Mouse (Mus musculus) C2C12 (cell line): ENCODE data around the gene Mansc1. TPM values are rescaled to one million over a fixed set of nuclear protein-coding genes. Genes with fewer than 3 reads are reported as not detected.

Experiments
- H3K27me3 ChIP-seq: one replicate; pipeline ENCODE4 v1.6.1; 2011; ENCODE audit not compliant: control insufficient read depth, insufficient read depth, insufficient read length
- H3K36me3 ChIP-seq: one replicate; pipeline ENCODE4 v1.6.1; 2011; ENCODE audit not compliant: control insufficient read depth, insufficient read depth
- H3K4me3 ChIP-seq: one replicate; pipeline ENCODE4 v1.5.1; 2011; ENCODE audit warnings: mild to moderate bottlenecking, control low read depth; ENCODE audit not compliant: poor library complexity, insufficient read depth, severe bottlenecking
- H3K79me2 ChIP-seq: one replicate; pipeline ENCODE4 v1.6.1; 2011; ENCODE audit not compliant: control insufficient read depth, insufficient read depth
- H3K79me3 ChIP-seq: one replicate; pipeline ENCODE4 v1.6.1; 2011; ENCODE audit warnings: low read depth, control low read depth
- H3ac ChIP-seq: one replicate; pipeline ENCODE3; 2011; ENCODE audit warnings: low read depth; ENCODE audit not compliant: control insufficient read depth, insufficient read length
- CEBPB ChIP-seq: IDR thresholded peaks from one replicate; pipeline ENCODE4 v1.6.1; 2011; ENCODE audit warnings: low read depth, mild to moderate bottlenecking, control low read depth, moderate library complexity
- CTCF ChIP-seq: IDR thresholded peaks from one replicate; pipeline ENCODE4 v1.5.1; 2011; ENCODE audit not compliant: control insufficient read depth, insufficient read depth, insufficient read length
- FOSL1 ChIP-seq: IDR thresholded peaks from one replicate; pipeline ENCODE4 v1.8.0; 2011; ENCODE audit warnings: mild to moderate bottlenecking, low read length; ENCODE audit not compliant: poor library complexity, insufficient read depth, severe bottlenecking
- MAX ChIP-seq: IDR thresholded peaks from one replicate; pipeline ENCODE4 v1.6.1; 2011; ENCODE audit warnings: mild to moderate bottlenecking, control low read depth
- MYOD1 ChIP-seq: IDR thresholded peaks from one replicate; pipeline ENCODE4 v1.6.1; 2011; ENCODE audit warnings: low read depth; ENCODE audit not compliant: control insufficient read depth, insufficient read length
- MYOG ChIP-seq: IDR thresholded peaks from one replicate; pipeline ENCODE4 v1.6.1; 2011; ENCODE audit not compliant: control insufficient read depth, insufficient read length; ENCODE audit errors: extremely low read depth
- USF1 ChIP-seq: IDR thresholded peaks from one replicate; pipeline ENCODE4 v1.6.1; 2011; ENCODE audit warnings: low read depth, mild to moderate bottlenecking, control low read depth, moderate library complexity
- polyA plus RNA-seq: library from polyadenylated mRNA; unstranded; fragments of >200 nt; fragmentation: generic; extraction: Trizol; gene quantifications from one replicate; pipeline ENCODE4 v1.2.1, GENCODE M21; 2012; ENCODE audit warnings: missing spikeins

Mansc1 gene
- polyA plus RNA-seq, 1 experiment = not detected

DNA sequence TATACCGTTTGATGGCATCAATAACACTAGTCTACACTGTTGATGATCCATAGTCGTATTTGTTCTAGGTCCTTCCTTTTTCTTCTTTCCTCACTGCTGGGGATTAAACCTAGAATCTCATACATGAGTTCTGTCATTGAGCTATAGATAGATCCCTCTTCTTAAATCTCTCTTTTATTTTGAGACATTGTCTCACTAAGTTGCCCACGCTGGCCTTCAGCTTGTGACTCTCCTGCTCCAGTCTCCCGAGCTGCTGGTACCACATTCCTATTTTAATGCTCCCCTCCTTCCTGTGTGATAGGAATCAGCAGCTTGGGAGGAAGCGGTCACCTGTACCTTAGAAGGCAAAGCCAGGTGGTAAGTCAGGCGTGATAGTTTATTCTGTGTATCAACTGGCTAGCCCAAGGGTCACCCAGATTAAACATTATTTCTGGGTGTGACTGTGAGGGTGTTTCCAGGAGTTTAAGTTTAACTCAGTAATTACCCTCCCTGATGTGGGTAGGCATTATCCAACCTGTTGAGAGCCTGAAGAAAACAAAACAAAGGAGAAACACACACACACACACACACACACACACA, 34.5 kb downstream of the Mansc1 start:
- Histone ChIP-seq H3K79me3 (no peaks in the 10 kb centered on the region), H3K36me3 (no peaks in the 10 kb centered on the region), H3K27me3 (no peaks in the 10 kb centered on the region), H3K79me2 (no peaks in the 10 kb centered on the region), H3ac (no peak overlapping the region), H3K4me3 (no peak overlapping the region)
- no peak for TF ChIP-seq CEBPB
- TF ChIP-seq CTCF = no peak
- TF ChIP-seq MYOG = no peak
- no peak for TF ChIP-seq FOSL1
- no peak for TF ChIP-seq MYOD1
- TF ChIP-seq MAX = no peak
- TF ChIP-seq USF1 = no peak

DNA sequence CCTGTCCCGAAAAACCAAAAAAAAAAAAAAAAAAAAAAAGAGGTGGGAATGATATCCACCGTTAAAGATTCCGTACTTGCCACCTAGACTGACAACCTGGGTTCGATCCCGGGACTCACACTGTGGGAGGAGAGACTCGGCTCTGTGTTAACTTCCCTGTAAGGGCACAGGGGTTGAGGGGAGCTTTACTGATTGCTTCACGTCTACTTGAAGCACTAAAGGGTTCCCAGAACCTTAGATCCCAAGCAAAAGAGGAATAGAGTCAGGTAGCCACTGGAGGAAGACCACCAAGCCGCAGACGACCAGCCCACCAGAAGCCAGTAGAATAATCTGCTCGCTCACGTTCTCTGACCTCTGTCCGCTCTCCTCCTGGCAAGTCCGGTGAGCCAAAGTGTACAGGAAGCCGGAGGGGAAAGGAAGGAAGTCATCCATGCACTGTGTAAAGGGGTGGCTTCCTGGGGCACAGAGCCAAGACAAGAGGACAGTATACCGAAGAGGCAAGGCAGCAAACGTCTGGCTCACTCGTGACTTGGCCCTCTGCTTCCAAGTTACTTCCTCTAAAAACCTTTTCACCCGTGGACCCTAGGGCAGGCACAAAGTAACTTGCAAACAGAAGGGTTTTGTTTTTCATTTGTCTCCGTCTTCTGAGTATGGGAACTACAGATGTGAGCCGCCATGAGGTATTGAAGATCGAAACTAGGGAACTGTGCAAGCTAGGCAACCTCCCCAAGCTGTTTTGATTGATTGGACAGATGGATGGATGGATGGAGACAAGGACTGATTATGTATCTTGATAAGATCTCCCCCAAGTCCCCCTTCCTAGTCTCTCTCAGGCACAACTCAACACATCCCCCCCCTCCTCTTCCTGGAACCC, 37.5 kb downstream of the Mansc1 start:
- no peaks in the 10 kb centered on the region for H3K79me3 ChIP-seq
- H3K27me3 ChIP-seq = no peaks in the 10 kb centered on the region
- no peaks in the 10 kb centered on the region for H3K36me3 ChIP-seq
- H3K79me2 ChIP-seq = no peaks in the 10 kb centered on the region
- TF ChIP-seq USF1 = no peak
- no peak for TF ChIP-seq CTCF
- TF ChIP-seq CEBPB = no peak
- TF ChIP-seq MYOG = no peak
- no peak for TF ChIP-seq FOSL1
- no peak for TF ChIP-seq MYOD1
- no peak for TF ChIP-seq MAX
- H3ac ChIP-seq = no peak overlapping the region
- H3K4me3 ChIP-seq = no peak overlapping the region

DNA sequence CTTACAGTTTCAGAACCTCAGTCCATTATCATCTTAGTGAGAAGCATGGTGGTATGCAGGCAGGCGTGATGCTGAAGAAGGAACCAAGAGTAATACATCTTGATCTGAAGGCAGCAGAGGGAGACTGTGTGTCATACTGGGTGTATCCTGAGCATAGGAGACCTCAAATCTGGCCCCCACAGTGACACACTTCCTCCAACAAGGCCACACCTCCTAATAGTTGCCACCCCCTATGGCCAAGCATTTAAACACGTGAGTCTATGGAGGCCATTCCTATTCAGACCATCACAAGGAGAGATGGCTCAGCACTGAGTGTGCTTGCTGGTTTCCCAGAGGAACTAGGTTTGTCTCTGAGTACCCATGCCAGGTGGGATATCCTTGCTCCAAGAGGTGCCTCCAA, 40.7 kb downstream of the Mansc1 start:
- H3ac ChIP-seq = no peak overlapping the region
- TF ChIP-seq USF1 (no peak), MAX (no peak)
- no peaks in the 10 kb centered on the region for H3K79me3 ChIP-seq
- H3K4me3 ChIP-seq = no peak overlapping the region
- H3K36me3 ChIP-seq = no peaks in the 10 kb centered on the region
- H3K79me2 ChIP-seq = no peaks in the 10 kb centered on the region
- no peaks in the 10 kb centered on the region for H3K27me3 ChIP-seq

DNA sequence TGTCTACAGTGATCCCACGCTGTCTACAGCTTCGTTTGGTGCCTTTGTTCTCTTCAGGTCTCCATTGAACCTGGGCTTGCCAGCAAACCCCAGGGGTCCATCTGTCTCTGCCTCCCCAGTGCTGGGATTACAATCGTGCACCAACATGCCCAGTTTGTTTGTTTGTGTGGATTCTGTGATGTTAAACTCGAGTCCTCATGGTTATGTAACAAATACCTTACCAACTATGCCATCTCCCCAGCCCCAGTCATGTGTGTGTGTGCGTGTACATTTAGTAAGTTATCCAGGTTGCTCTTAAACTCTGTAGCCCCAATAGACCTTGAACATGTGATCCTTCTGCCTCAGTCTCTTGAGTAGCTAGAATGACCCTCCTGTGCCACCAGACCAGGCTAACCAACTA, 46.0 kb downstream of the Mansc1 start:
- Histone ChIP-seq H3K27me3 (peaks cover 8% of the 10 kb centered on the region), H3K36me3 (no peaks in the 10 kb centered on the region), H3K4me3 (no peak overlapping the region), H3K79me3 (no peaks in the 10 kb centered on the region), H3ac (no peak overlapping the region), H3K79me2 (no peaks in the 10 kb centered on the region)
- TF ChIP-seq MYOD1 = no peak
- TF ChIP-seq USF1 = no peak
- no peak for TF ChIP-seq MAX
- TF ChIP-seq FOSL1 = no peak
- TF ChIP-seq CTCF = no peak
- no peak for TF ChIP-seq CEBPB
- TF ChIP-seq MYOG = no peak

DNA sequence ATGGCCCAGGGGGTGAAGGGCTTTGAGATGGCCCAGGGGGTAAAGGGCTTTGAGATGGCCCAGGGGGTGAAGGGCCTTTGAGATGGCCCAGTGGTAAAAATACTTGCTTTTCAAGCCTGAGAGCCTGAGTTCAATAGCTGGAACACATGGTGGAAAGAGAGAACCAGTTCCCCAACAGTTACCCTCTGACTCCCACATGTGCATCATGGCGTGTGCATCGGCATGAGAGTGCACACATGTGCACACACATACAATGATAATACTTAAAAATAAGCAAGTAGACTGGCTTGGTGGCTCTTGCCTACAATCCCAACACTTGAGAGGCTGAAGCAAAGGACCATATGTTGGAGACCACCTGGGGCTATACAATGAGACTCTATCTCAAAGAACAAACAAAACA, 47.7 kb downstream of the Mansc1 start:
- Histone ChIP-seq H3K4me3 (no peak overlapping the region), H3K27me3 (peaks cover 8% of the 10 kb centered on the region), H3K79me3 (no peaks in the 10 kb centered on the region), H3K36me3 (no peaks in the 10 kb centered on the region), H3ac (no peak overlapping the region), H3K79me2 (no peaks in the 10 kb centered on the region)
- TF ChIP-seq USF1 (no peak), MAX (no peak), CTCF (no peak), CEBPB (no peak), FOSL1 (no peak), MYOD1 (no peak), MYOG (no peak)

DNA sequence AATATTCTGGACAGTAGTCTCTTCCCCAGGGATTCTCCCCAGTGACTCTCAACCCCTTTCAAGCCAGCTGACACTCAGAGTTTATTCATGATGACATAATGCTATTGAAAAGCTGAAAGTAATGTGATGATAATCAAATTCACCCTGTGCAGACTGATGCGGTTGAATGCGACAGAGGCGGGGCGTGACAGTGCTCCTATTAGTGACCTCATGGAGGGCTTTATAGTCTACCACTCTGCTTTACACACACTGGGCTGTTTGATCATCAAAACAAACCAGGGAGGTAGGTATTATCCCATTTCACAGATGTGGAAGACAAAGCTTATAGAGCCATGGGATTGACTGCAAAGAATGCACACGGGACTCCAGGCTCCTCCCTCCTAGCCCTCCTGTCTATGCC, 50.2 kb downstream of the Mansc1 start:
- no peaks in the 10 kb centered on the region for H3K36me3 ChIP-seq
- no peak for TF ChIP-seq FOSL1
- TF ChIP-seq CTCF = no peak
- no peak for TF ChIP-seq USF1
- no peak for TF ChIP-seq MAX
- TF ChIP-seq MYOG = no peak
- TF ChIP-seq MYOD1 = no peak
- TF ChIP-seq CEBPB = no peak
- no peak overlapping the region for H3K4me3 ChIP-seq
- no peak overlapping the region for H3ac ChIP-seq
- no peaks in the 10 kb centered on the region for H3K79me2 ChIP-seq
- peaks cover 8% of the 10 kb centered on the region for H3K27me3 ChIP-seq
- no peaks in the 10 kb centered on the region for H3K79me3 ChIP-seq
